Mouse (Mus musculus) liver, postnatal 0 days (tissue): ENCODE measurements around the gene Slc44a5.

ENCODE experiments used
- CTCF ChIP-seq: sonication (generic); IDR thresholded peaks from 2 replicates; pipeline ENCODE4 v1.5.1; 2016; ENCODE audit warnings: antibody characterized with exemption, low read depth
- EP300 ChIP-seq: IDR thresholded peaks from 2 replicates; pipeline ENCODE4 v1.6.1; 2016; ENCODE audit warnings: antibody characterized with exemption, low read depth, mild to moderate bottlenecking

DNA sequence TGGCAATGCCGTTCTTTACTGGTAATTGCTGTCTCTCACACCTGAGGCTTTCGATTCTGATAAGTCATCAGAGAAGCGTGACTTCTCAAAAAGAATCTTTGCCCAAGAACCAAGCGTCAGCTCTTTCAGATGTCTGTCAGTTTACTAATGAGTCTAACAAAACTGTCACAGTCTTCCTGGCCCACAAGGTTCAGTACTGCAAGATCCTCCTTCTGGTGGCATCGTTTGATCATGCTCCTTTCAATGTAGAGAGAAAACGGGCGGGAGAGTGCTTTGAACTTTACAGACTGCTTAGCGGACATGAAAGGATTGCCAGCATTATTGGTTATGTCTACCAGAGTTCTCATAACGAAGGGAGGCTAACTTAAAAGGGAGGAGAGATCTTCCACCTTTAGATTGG is 109.0 kb downstream of the Slc44a5 start:
- TF ChIP-seq EP300 (no peak), CTCF (no peak)
